ENCODE assay signal across 10 mouse cellular contexts in the genomic region with DNA sequence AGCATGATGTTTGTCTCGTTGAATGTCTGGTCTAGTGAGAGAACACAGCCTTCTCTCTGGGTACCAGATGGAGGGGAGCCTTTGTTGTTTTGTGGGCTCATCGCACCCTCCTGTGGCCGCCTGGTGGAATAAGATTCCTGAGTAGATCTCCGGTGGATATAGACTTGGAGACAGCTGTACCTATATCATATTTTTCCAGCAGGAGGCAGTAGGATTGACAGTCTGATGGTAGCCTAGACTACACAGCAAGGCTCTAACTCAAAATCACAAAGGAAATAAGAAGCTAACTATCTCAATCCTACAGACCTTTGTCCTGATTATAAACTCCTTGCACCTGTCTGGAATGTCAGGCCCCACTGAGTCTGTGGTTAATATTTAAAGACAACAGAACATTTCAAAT. TPM values are rescaled to one million over a fixed set of nuclear protein-coding genes. Genes with fewer than 3 reads are reported as not detected.
DNase-seq lines count a peak whose midpoint lies in the region; ATAC-seq and TF ChIP-seq lines count a peak whose summit lies in the region.
"Had no signal": no experiment of that assay in that cellular context is flagged by ENCODE, and none has a peak within 500 bp of the region (broad histone marks: within the 10 kb centered on the region; RNA-seq: fewer than 3 reads in every experiment).

No protein-coding gene starts in this region.

- TF ChIP-seq EP300 in stomach, postnatal 0 days (optimal IDR thresholded peaks at IDR 0.05) = no peak

- no peaks in the 10 kb centered on the region for H3K36me3 ChIP-seq in stomach, postnatal 0 days (ENCODE audit: control insufficient read depth, insufficient read depth, low read length)
- H3K36me3 ChIP-seq: limb, embryonic 15.5 days had no signal

- no peaks in the 10 kb centered on the region for H3K27me3 ChIP-seq in stomach, postnatal 0 days (ENCODE audit: control insufficient read depth, insufficient read depth, low read length)
- H3K27me3 ChIP-seq: limb, embryonic 15.5 days had no signal

- H3K27ac ChIP-seq in layer of hippocampus, adult 2 months = no peak overlapping the region
- no peak overlapping the region for H3K27ac ChIP-seq in stomach, postnatal 0 days (replicated peaks)
- H3K27ac ChIP-seq: limb, embryonic 15.5 days had no signal

- no peak overlapping the region for H3K4me3 ChIP-seq in layer of hippocampus, adult 2 months
- no peak overlapping the region for H3K4me3 ChIP-seq in stomach, postnatal 0 days (ENCODE audit: low read depth, low read length)
- H3K4me3 ChIP-seq: limb, embryonic 15.5 days had no signal

- no peak overlapping the region for H3K9ac ChIP-seq in stomach, postnatal 0 days (ENCODE audit: low read length)
- H3K9ac ChIP-seq: limb, embryonic 15.5 days had no signal

- TF ChIP-seq CTCF in layer of hippocampus, adult 2 months (conservative IDR thresholded peaks at IDR 0.05) = peak; percentile 87
- TF ChIP-seq CTCF in stomach, postnatal 0 days (IDR thresholded peaks at IDR 0.05; ENCODE audit: low read depth) = peak; percentile 79

- no peak for ATAC-seq in cerebellum, adult (ENCODE audit: insufficient number of reproducible peaks, low FRiP score, low TSS enrichment)
- ATAC-seq in stomach, postnatal 0 days (ENCODE audit: low FRiP score, low TSS enrichment) = 0 out of 2 replicates have a peak, but pooled peaks have one; percentile 38

- H3K4me1 ChIP-seq in stomach, postnatal 0 days (replicated peaks; ENCODE audit: control insufficient read depth, insufficient read depth) = no peaks in the 10 kb centered on the region

- H3K9me3 ChIP-seq in stomach, postnatal 0 days (ENCODE audit: control insufficient read depth, low read length) = no peaks in the 10 kb centered on the region
- H3K9me3 ChIP-seq: limb, embryonic 15.5 days had no signal

- WGBS in stomach, postnatal 0 days = 14% methylated on average over 4 of the region's 4 CpGs

- peak; percentile 4 for DNase-seq in cerebellum, adult 11 months
- peak; percentile 68 for DNase-seq in NIH3T3 (ENCODE audit: low read depth)
- DNase-seq in cerebellum, postnatal 36 days = peak; percentile 11 to 17
- DNase-seq in heart, postnatal 4 days = peak; percentile 43
- peak; percentile 74 to 86 for DNase-seq in layer of hippocampus, adult 2 months (ENCODE audit: low spot score in 2 of 2)
- peak; percentile 12 for DNase-seq in lung, postnatal 25 days (ENCODE audit: low spot score)
- DNase-seq in stomach, postnatal 0 days (ENCODE audit: low spot score) = peak; percentile 18

- no peak overlapping the region for H3K4me2 ChIP-seq in stomach, postnatal 0 days (replicated peaks; ENCODE audit: low read depth)
- H3K4me2 ChIP-seq: limb, embryonic 15.5 days had no signal

RNA-seq across cellular contexts. Expression of gene Defb29, which starts 4.8 kb away (rescaled TPM):
- total RNA-seq in heart, postnatal 4 days (2021) = not detected
- total RNA-seq in layer of hippocampus, adult 2 months (2021) = not detected
- polyA plus RNA-seq in stomach, postnatal 0 days (2015; fragmentation: Nextera tagmentation; extraction: Ambion mirVana) = not detected in 2 replicates
- polyA plus RNA-seq: C2C12; limb, embryonic 15.5 days had no signal

RNA-seq across cellular contexts. Expression of gene Gm17416, which starts 24.4 kb away (rescaled TPM):
- total RNA-seq in heart, postnatal 4 days (2021) = not detected
- total RNA-seq in layer of hippocampus, adult 2 months (2021) = not detected
- polyA plus RNA-seq in stomach, postnatal 0 days (2015; fragmentation: Nextera tagmentation; extraction: Ambion mirVana) = not detected in 2 replicates
- polyA plus RNA-seq: C2C12; limb, embryonic 15.5 days had no signal

RNA-seq across cellular contexts. Expression of gene Defb28, which starts 26.6 kb away (rescaled TPM):
- not detected for total RNA-seq in heart, postnatal 4 days (2021)
- not detected for total RNA-seq in layer of hippocampus, adult 2 months (2021)
- not detected in 2 replicates for polyA plus RNA-seq in stomach, postnatal 0 days (2015; fragmentation: Nextera tagmentation; extraction: Ambion mirVana)
- polyA plus RNA-seq: limb, embryonic 15.5 days had no signal

RNA-seq across cellular contexts. Expression of gene Defb21, which starts 27.9 kb away (rescaled TPM):
- not detected for total RNA-seq in heart, postnatal 4 days (2021)
- not detected for total RNA-seq in layer of hippocampus, adult 2 months (2021)
- polyA plus RNA-seq in stomach, postnatal 0 days (2015; fragmentation: Nextera tagmentation; extraction: Ambion mirVana) = not detected in 2 replicates
- polyA plus RNA-seq: C2C12; limb, embryonic 15.5 days had no signal

RNA-seq across cellular contexts. Expression of gene Defb26, which starts 33.2 kb away (rescaled TPM):
- total RNA-seq in heart, postnatal 4 days (2021) = not detected
- total RNA-seq in layer of hippocampus, adult 2 months (2021) = not detected
- polyA plus RNA-seq in stomach, postnatal 0 days (2015; fragmentation: Nextera tagmentation; extraction: Ambion mirVana) = not detected in 2 replicates
- polyA plus RNA-seq: C2C12; limb, embryonic 15.5 days had no signal

Comparison
In these comparisons a context has a peak if more than half of its experiments do, and no peak if none do; other contexts are left out.
1. DNase-seq: peak in every context shown above with its lines; median percentile 80 in layer of hippocampus, adult 2 months; 68 in NIH3T3; 43 in heart, postnatal 4 days; 18 in stomach, postnatal 0 days; 14 in cerebellum, postnatal 36 days; 12 in lung, postnatal 25 days; 4 in cerebellum, adult 11 months.